9 mouse cellular contexts compared by ENCODE assay signal in genomic region chr17:36043286-36043685, GRCm38 (mm10). TPM values are rescaled to one million over a fixed set of nuclear protein-coding genes. Genes with fewer than 3 reads are reported as not detected.
DNase-seq lines count a peak whose midpoint lies in the region; ATAC-seq and TF ChIP-seq lines count a peak whose summit lies in the region.
"Had no signal": no experiment of that assay in that cellular context is flagged by ENCODE, and none has a peak within 500 bp of the region (broad histone marks: within the 10 kb centered on the region; RNA-seq: fewer than 3 reads in every experiment).

No protein-coding gene starts in this region.

- H3K9me3 ChIP-seq in embryonic facial prominence, embryonic 12.5 days, result no peaks in the 10 kb centered on the region
- H3K9me3 ChIP-seq in intestine, embryonic 16.5 days (ENCODE audit: control insufficient read depth, low read length), result no peaks in the 10 kb centered on the region
- no peaks in the 10 kb centered on the region for H3K9me3 ChIP-seq in midbrain, postnatal 0 days (ENCODE audit: low read length)

- H3K27me3 ChIP-seq in embryonic facial prominence, embryonic 12.5 days, result 0 out of 2 replicates have a peak, but pooled peaks cover 3% of the 10 kb centered on the region
- no peaks in the 10 kb centered on the region for H3K27me3 ChIP-seq in intestine, embryonic 16.5 days (replicated peaks; ENCODE audit: control insufficient read depth, insufficient read depth, low read length)
- no peaks in the 10 kb centered on the region for H3K27me3 ChIP-seq in midbrain, postnatal 0 days (ENCODE audit: insufficient read depth, low read length)

- H3K27ac ChIP-seq in embryonic facial prominence, embryonic 12.5 days, result no peak overlapping the region
- H3K27ac ChIP-seq in intestine, embryonic 16.5 days (ENCODE audit: low read length), result no peak overlapping the region
- no peak overlapping the region for H3K27ac ChIP-seq in midbrain, postnatal 0 days (ENCODE audit: low read depth, low read length)

- no peaks in the 10 kb centered on the region for H3K36me3 ChIP-seq in embryonic facial prominence, embryonic 12.5 days
- H3K36me3 ChIP-seq in intestine, embryonic 16.5 days (ENCODE audit: control insufficient read depth, insufficient read depth, low read length), result no peaks in the 10 kb centered on the region
- no peaks in the 10 kb centered on the region for H3K36me3 ChIP-seq in midbrain, postnatal 0 days (ENCODE audit: insufficient read depth, low read length)

- peak; percentile 51 for DNase-seq in kidney, adult 9 months
- no peak for DNase-seq in kidney, adult 18-20 months
- DNase-seq in midbrain, postnatal 0 days (ENCODE audit: low spot score), result no peak
- no peak for DNase-seq in cerebellum, adult 11-12 months
- DNase-seq in embryo, embryonic 10 days (ENCODE audit: low spot score), result no peak

- TF ChIP-seq CTCF in midbrain, postnatal 0 days (IDR thresholded peaks at IDR 0.05), result no peak

- 80% methylated on average over 3 of the region's 3 CpGs for WGBS in embryonic facial prominence, embryonic 12.5 days
- WGBS in intestine, embryonic 16.5 days, result 83% methylated on average over 3 of the region's 3 CpGs
- 89% methylated on average over 3 of the region's 3 CpGs for WGBS in midbrain, postnatal 0 days

- peak overlapping the region; percentile 73 for H3K4me2 ChIP-seq in embryonic facial prominence, embryonic 12.5 days (replicated peaks)
- peak overlapping the region; percentile 45 for H3K4me2 ChIP-seq in intestine, embryonic 16.5 days (ENCODE audit: low read depth, low read length)
- peak overlapping the region; percentile 51 for H3K4me2 ChIP-seq in midbrain, postnatal 0 days (ENCODE audit: low read depth, low read length, poor library complexity, severe bottlenecking)

- H3K4me3 ChIP-seq in embryonic facial prominence, embryonic 12.5 days, result peak overlapping the region; percentile 39
- peak overlapping the region; percentile 40 for H3K4me3 ChIP-seq in intestine, embryonic 16.5 days (ENCODE audit: low read length)
- H3K4me3 ChIP-seq in midbrain, postnatal 0 days (ENCODE audit: low read depth, low read length), result peak overlapping the region; percentile 33; the same call in 1 of the 2 replicates

- no peak for ATAC-seq in embryonic facial prominence, embryonic 12.5 days (ENCODE audit: insufficient number of reproducible peaks, insufficient read depth, low FRiP score, low TSS enrichment)
- no peak; the same call in 1 of the 2 replicates for ATAC-seq in intestine, embryonic 16.5 days
- ATAC-seq in midbrain, postnatal 0 days (ENCODE audit: low FRiP score), result no peak
- ATAC-seq in megakaryocyte-erythroid progenitor cell, adult 5-6 weeks (replicated peaks; ENCODE audit: low FRiP score, low TSS enrichment, poor library complexity, severe bottlenecking), result no peak

- 0 out of 2 replicates have a peak overlapping the region, but pooled peaks have one; percentile 28 for H3K9ac ChIP-seq in embryonic facial prominence, embryonic 12.5 days
- H3K9ac ChIP-seq in intestine, embryonic 16.5 days (ENCODE audit: low read depth, low read length), result peak overlapping the region; percentile 60
- no peak overlapping the region for H3K9ac ChIP-seq in midbrain, postnatal 0 days (replicated peaks; ENCODE audit: low read length, poor library complexity, severe bottlenecking)

- H3K4me1 ChIP-seq in embryonic facial prominence, embryonic 12.5 days, result peaks cover 3% of the 10 kb centered on the region; the same call in 1 of the 2 replicates
- 0 out of 2 replicates have a peak, but pooled peaks cover 3% of the 10 kb centered on the region for H3K4me1 ChIP-seq in intestine, embryonic 16.5 days (ENCODE audit: control insufficient read depth, insufficient read depth, low read length)
- no peaks in the 10 kb centered on the region for H3K4me1 ChIP-seq in midbrain, postnatal 0 days (ENCODE audit: insufficient read depth, low read length)

RNA-seq across cellular contexts. Expression of gene Gm6034, which starts 0.5 kb away (rescaled TPM):
- polyA plus RNA-seq in embryonic facial prominence, embryonic 12.5 days (2016; fragmentation: Nextera tagmentation; extraction: Ambion mirVana), result not detected in 2 replicates
- polyA plus RNA-seq in intestine, embryonic 16.5 days (2015; fragmentation: Nextera tagmentation; extraction: Ambion mirVana), result 0.86 and 1.2 TPM in 2 replicates
- total RNA-seq in midbrain, postnatal 0 days (2014; rRNA removed), result 0.16 TPM in 1 of 2 replicates, not detected in the other
- not detected in 2 replicates for polyA plus RNA-seq in midbrain, postnatal 0 days (2015; fragmentation: Nextera tagmentation; extraction: Ambion mirVana)
- 0.52 TPM in 1 of 2 replicates, not detected in the other for total RNA-seq in megakaryocyte-erythroid progenitor cell, adult 5-6 weeks (2014; fragmentation: Nextera tagmentation)
- not detected in 2 replicates for total RNA-seq in megakaryocyte-erythroid progenitor cell, adult 5-6 weeks (2017)
- polyA plus RNA-seq: gonadal fat pad, adult 2 months had no signal

RNA-seq across cellular contexts. Expression of gene H2-T22, which starts 0.7 kb away (rescaled TPM):
- polyA plus RNA-seq in embryonic facial prominence, embryonic 12.5 days (2016; fragmentation: Nextera tagmentation; extraction: Ambion mirVana), result 16.3 and 17.2 TPM in 2 replicates
- polyA plus RNA-seq in intestine, embryonic 16.5 days (2015; fragmentation: Nextera tagmentation; extraction: Ambion mirVana), result 16.0 and 16.1 TPM in 2 replicates
- 11.5 and 11.8 TPM in 2 replicates for total RNA-seq in midbrain, postnatal 0 days (2014; rRNA removed)
- polyA plus RNA-seq in midbrain, postnatal 0 days (2015; fragmentation: Nextera tagmentation; extraction: Ambion mirVana), result 7.1 and 8.3 TPM in 2 replicates
- 17.1 and 25.6 TPM in 2 replicates for total RNA-seq in megakaryocyte-erythroid progenitor cell, adult 5-6 weeks (2014; fragmentation: Nextera tagmentation)
- 30.1 and 31.5 TPM in 2 replicates for total RNA-seq in megakaryocyte-erythroid progenitor cell, adult 5-6 weeks (2017)

RNA-seq across cellular contexts. Expression of gene H2-T23, which starts 10.6 kb away (rescaled TPM):
- 10.2 and 12.1 TPM in 2 replicates for polyA plus RNA-seq in embryonic facial prominence, embryonic 12.5 days (2016; fragmentation: Nextera tagmentation; extraction: Ambion mirVana)
- 17.7 and 19.4 TPM in 2 replicates for polyA plus RNA-seq in intestine, embryonic 16.5 days (2015; fragmentation: Nextera tagmentation; extraction: Ambion mirVana)
- total RNA-seq in midbrain, postnatal 0 days (2014; rRNA removed), result 6.1 and 9.2 TPM in 2 replicates
- 6.4 and 7.3 TPM in 2 replicates for polyA plus RNA-seq in midbrain, postnatal 0 days (2015; fragmentation: Nextera tagmentation; extraction: Ambion mirVana)
- total RNA-seq in megakaryocyte-erythroid progenitor cell, adult 5-6 weeks (2014; fragmentation: Nextera tagmentation), result 55.6 and 98.1 TPM in 2 replicates
- 84.5 and 111 TPM in 2 replicates for total RNA-seq in megakaryocyte-erythroid progenitor cell, adult 5-6 weeks (2017)

RNA-seq across cellular contexts. Expression of gene Gm11127, which starts 14.9 kb away (rescaled TPM):
- polyA plus RNA-seq in embryonic facial prominence, embryonic 12.5 days (2016; fragmentation: Nextera tagmentation; extraction: Ambion mirVana), result not detected in 2 replicates
- polyA plus RNA-seq in intestine, embryonic 16.5 days (2015; fragmentation: Nextera tagmentation; extraction: Ambion mirVana), result 7.2 and 11.9 TPM in 2 replicates
- total RNA-seq in midbrain, postnatal 0 days (2014; rRNA removed), result 0.19 TPM in 1 of 2 replicates, not detected in the other
- 0.12 TPM in 1 of 2 replicates, not detected in the other for polyA plus RNA-seq in midbrain, postnatal 0 days (2015; fragmentation: Nextera tagmentation; extraction: Ambion mirVana)
- not detected in 2 replicates for total RNA-seq in megakaryocyte-erythroid progenitor cell, adult 5-6 weeks (2014; fragmentation: Nextera tagmentation)
- not detected in 2 replicates for total RNA-seq in megakaryocyte-erythroid progenitor cell, adult 5-6 weeks (2017)

RNA-seq across cellular contexts. Expression of gene H2-T24, which starts 22.9 kb away (rescaled TPM):
- polyA plus RNA-seq in embryonic facial prominence, embryonic 12.5 days (2016; fragmentation: Nextera tagmentation; extraction: Ambion mirVana), result 3.7 and 5.5 TPM in 2 replicates
- polyA plus RNA-seq in intestine, embryonic 16.5 days (2015; fragmentation: Nextera tagmentation; extraction: Ambion mirVana), result 1.8 TPM in 2 replicates
- 0.16 and 1.7 TPM in 2 replicates for total RNA-seq in midbrain, postnatal 0 days (2014; rRNA removed)
- polyA plus RNA-seq in midbrain, postnatal 0 days (2015; fragmentation: Nextera tagmentation; extraction: Ambion mirVana), result 5.3 and 7.2 TPM in 2 replicates
- 6.8 and 10.1 TPM in 2 replicates for total RNA-seq in megakaryocyte-erythroid progenitor cell, adult 5-6 weeks (2014; fragmentation: Nextera tagmentation)
- 25.5 and 35.1 TPM in 2 replicates for total RNA-seq in megakaryocyte-erythroid progenitor cell, adult 5-6 weeks (2017)
